Mouse (Mus musculus) heart, adult 2 months (tissue): ENCODE data around the gene Gm20517. TPM values are rescaled to one million over a fixed set of nuclear protein-coding genes. Genes with fewer than 3 reads are reported as not detected.

Source experiments
- DNase-seq, 2 experiments: peaks; one replicate each; pipeline ENCODE4 v3.0.0; 2021
- H3K27ac ChIP-seq: fragments of 200-600 bp; 2 replicates; pipeline ENCODE4 v1.8.1; 2022
- H3K27me3 ChIP-seq: fragments of 200-500 bp; 2 replicates; pipeline ENCODE4 v1.6.1; 2012; ENCODE audit warnings: mild to moderate bottlenecking, low read length, inconsistent platforms, mixed read lengths; ENCODE audit not compliant: control insufficient read depth, insufficient read depth
- H3K36me3 ChIP-seq: fragments of 200-500 bp; 2 replicates; pipeline ENCODE4 v1.6.1; 2012; ENCODE audit warnings: low read length, inconsistent platforms; ENCODE audit not compliant: control insufficient read depth, insufficient read depth
- H3K4me1 ChIP-seq: fragments of 200-500 bp; 2 replicates; pipeline ENCODE4 v1.6.1; 2011; ENCODE audit warnings: low read length; ENCODE audit not compliant: control insufficient read depth, insufficient read depth
- H3K4me3 ChIP-seq: fragments of 200-600 bp; 2 replicates; pipeline ENCODE4 v1.8.1; 2022
- H3K79me2 ChIP-seq: fragments of 200-500 bp; replicated peaks from 2 replicates; pipeline ENCODE4 v1.6.1; 2012; ENCODE audit warnings: mild to moderate bottlenecking, inconsistent platforms, low read length, moderate library complexity, mixed read lengths; ENCODE audit not compliant: control insufficient read depth, insufficient read depth
- H3K9ac ChIP-seq: fragments of 200-500 bp; 2 replicates; pipeline ENCODE4 v1.6.1; 2012; ENCODE audit warnings: low read depth, mild to moderate bottlenecking, control low read depth, inconsistent platforms, low read length, mixed read lengths
- CTCF ChIP-seq: fragments of 200-600 bp; IDR thresholded peaks from 2 replicates; pipeline ENCODE4 v1.8.1; 2022; ENCODE audit warnings: antibody characterized with exemption, mild to moderate bottlenecking, moderate library complexity
- EP300 ChIP-seq: fragments of 200-500 bp; IDR thresholded peaks from 2 replicates; pipeline ENCODE4 v1.6.1; 2011; ENCODE audit warnings: low read depth, low read length, control low read depth; ENCODE audit not compliant: insufficient read depth
- POLR2A ChIP-seq: fragments of 200-500 bp; IDR thresholded peaks from 2 replicates; pipeline ENCODE4 v1.6.1; 2011; ENCODE audit warnings: mild to moderate bottlenecking, low read depth, low read length, control low read depth; ENCODE audit not compliant: insufficient read depth
- WGBS: fragments of 180-500 bp; shearing (Covaris S2); methylation state at CpG from one replicate; pipeline ENCODE4 v1.1.7; 2018; 5-methylcytosine and 5-hydroxymethylcytosine counted together
- intact Hi-C: fragments of 180-260 bp; cut with DNase I; formaldehyde crosslinking; loops from one replicate; pipeline ENCODE4 v1.15.1; 2025
- polyA plus RNA-seq: library from polyadenylated mRNA; depleted of rRNA; stranded (reverse); fragments of >200 nt; gene quantifications from 2 replicates; pipeline ENCODE4 v1.2.3, GENCODE M21; 2012
- total RNA-seq, 2 experiments: library from RNA; stranded (reverse); gene quantifications; 2 replicates each; pipeline ENCODE4 v1.2.3; 2021

Gm20517 gene
- total and polyA plus RNA-seq, 3 experiments: 0.27 to 2.8 (median 2.8) TPM

- no peak overlapping the region for H3K27ac ChIP-seq
- peaks cover 8% of the 10 kb centered on the region for H3K4me1 ChIP-seq
- 77% methylated on average over 10 of the region's 10 CpGs for WGBS
- intact Hi-C loops: no loop called here
- no peaks in the 10 kb centered on the region for H3K79me2 ChIP-seq
- no peak for DNase-seq
- H3K4me3 ChIP-seq: no peak overlapping the region
- H3K36me3 ChIP-seq: no peaks in the 10 kb centered on the region
- TF ChIP-seq EP300: no peak
- TF ChIP-seq CTCF: no peak
- TF ChIP-seq POLR2A: no peak
- H3K27me3 ChIP-seq: no peaks in the 10 kb centered on the region
- no peak overlapping the region for H3K9ac ChIP-seq
These were observed 42.4 kb upstream of the Gm20517 start for GRCm38 (mm10) chr17:47568951-47569527.

GRCm38 (mm10) chr17:47571621-47572020, 39.8 kb upstream of the Gm20517 start:
- TF ChIP-seq EP300 (no peak), POLR2A (no peak), CTCF (no peak)
- H3K4me1 ChIP-seq: peaks cover 7% of the 10 kb centered on the region
- no peak overlapping the region for H3K4me3 ChIP-seq
- H3K27ac ChIP-seq: no peak overlapping the region
- no peak for DNase-seq
- no peaks in the 10 kb centered on the region for H3K36me3 ChIP-seq
- intact Hi-C loops: no loop called here
- H3K27me3 ChIP-seq: no peaks in the 10 kb centered on the region
- H3K9ac ChIP-seq: no peak overlapping the region
- no peaks in the 10 kb centered on the region for H3K79me2 ChIP-seq
- WGBS: 69% methylated on average over 7 of the region's 7 CpGs

GRCm38 (mm10) chr17:47572436-47572835, 39.0 kb upstream of the Gm20517 start:
- no peak overlapping the region for H3K4me3 ChIP-seq
- TF ChIP-seq POLR2A: no peak
- TF ChIP-seq EP300: no peak
- TF ChIP-seq CTCF: no peak
- H3K79me2 ChIP-seq: no peaks in the 10 kb centered on the region
- H3K36me3 ChIP-seq: no peaks in the 10 kb centered on the region
- no peak overlapping the region for H3K9ac ChIP-seq
- H3K27me3 ChIP-seq: no peaks in the 10 kb centered on the region
- H3K27ac ChIP-seq: no peak overlapping the region
- DNase-seq: no peak
- H3K4me1 ChIP-seq: peaks cover 2% of the 10 kb centered on the region; the same call in 1 of the 2 replicates
- intact Hi-C loops: no loop called here

DNA sequence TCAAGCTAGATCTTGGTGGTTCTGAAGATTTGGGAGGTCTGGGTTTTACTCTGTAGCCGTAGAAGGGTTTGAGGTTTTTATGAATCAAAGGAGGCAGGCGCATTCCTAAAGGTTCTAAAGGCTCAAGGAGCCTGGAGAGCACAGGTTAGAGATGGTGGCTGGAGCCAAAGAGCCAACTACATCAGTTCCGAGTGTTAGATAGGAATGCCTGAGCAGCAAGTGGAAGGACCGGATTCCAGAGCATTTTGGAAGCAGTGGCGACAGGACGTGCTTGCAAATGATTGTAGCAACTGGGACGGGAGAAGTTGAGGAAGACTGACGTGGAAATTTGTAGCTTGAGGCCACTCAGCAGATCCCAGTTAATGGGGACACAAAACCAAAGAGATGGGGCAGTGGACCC, 37.4 kb upstream of the Gm20517 start:
- intact Hi-C loops: no loop called here
- no peaks in the 10 kb centered on the region for H3K79me2 ChIP-seq
- WGBS: 67% methylated on average over 8 of the region's 8 CpGs
- H3K27me3 ChIP-seq: no peaks in the 10 kb centered on the region
- no peak overlapping the region for H3K27ac ChIP-seq
- H3K36me3 ChIP-seq: no peaks in the 10 kb centered on the region
- H3K4me3 ChIP-seq: no peak overlapping the region
- H3K4me1 ChIP-seq: no peaks in the 10 kb centered on the region
- TF ChIP-seq CTCF: no peak
- DNase-seq: no peak
- H3K9ac ChIP-seq: no peak overlapping the region

- DNase-seq: peak in 1 of 2 experiments; percentile 20
- no peaks in the 10 kb centered on the region for H3K36me3 ChIP-seq
- WGBS: 56% methylated on average over 11 of the region's 11 CpGs
- no peak overlapping the region for H3K27ac ChIP-seq
- TF ChIP-seq CTCF (no peak), POLR2A (no peak)
- no peak overlapping the region for H3K4me3 ChIP-seq
- no peak overlapping the region for H3K9ac ChIP-seq
- intact Hi-C loops: no loop called here
- H3K27me3 ChIP-seq: no peaks in the 10 kb centered on the region
- H3K79me2 ChIP-seq: no peaks in the 10 kb centered on the region
- H3K4me1 ChIP-seq: no peaks in the 10 kb centered on the region
These were observed 36.6 kb upstream of the Gm20517 start for GRCm38 (mm10) chr17:47574830-47575229.

DNA sequence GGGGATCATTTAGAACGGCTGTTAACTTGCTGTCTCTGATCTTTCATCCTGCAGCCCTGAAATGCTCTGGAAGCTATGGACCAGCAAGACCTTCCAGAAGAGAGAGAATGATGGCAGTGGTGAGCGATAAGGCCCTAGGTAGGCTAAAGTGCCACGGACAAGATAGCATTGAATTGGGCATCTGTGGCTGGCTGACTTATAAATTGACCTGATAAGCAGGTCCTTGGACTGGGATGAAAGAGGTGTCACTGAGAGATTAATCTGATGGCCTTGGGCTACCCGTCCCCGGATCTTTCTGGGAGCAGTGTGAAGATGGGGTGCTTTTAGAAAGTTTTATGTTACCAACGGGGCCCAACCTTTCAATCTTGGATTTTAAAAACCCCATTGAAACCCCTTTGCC, 32.7 kb upstream of the Gm20517 start:
- 87% methylated on average over 6 of the region's 6 CpGs for WGBS
- H3K27ac ChIP-seq: no peak overlapping the region
- H3K79me2 ChIP-seq: no peaks in the 10 kb centered on the region
- H3K27me3 ChIP-seq: no peaks in the 10 kb centered on the region
- DNase-seq: no peak
- no peaks in the 10 kb centered on the region for H3K4me1 ChIP-seq
- TF ChIP-seq POLR2A (no peak), EP300 (no peak), CTCF (no peak)
- H3K36me3 ChIP-seq: no peaks in the 10 kb centered on the region
- no peak overlapping the region for H3K9ac ChIP-seq
- intact Hi-C loops: no loop called here
- no peak overlapping the region for H3K4me3 ChIP-seq

DNA sequence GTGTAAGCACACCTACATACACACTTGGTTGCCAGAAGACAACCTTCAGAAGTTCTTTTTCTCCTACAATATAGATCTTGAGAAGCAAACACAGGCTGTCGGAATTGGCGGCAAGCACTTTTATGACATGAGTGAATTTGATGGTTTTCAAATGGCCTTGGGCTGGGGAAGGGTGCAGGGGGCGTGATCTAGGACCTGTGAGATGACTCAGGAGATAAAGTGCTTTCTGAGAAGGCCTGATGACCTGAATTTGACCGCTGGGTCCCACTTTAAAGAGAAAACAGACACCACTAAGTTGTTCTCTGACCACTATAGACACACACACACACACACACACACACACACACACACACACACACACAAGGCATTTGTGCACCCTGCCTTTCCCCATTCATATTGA, 30.4 kb upstream of the Gm20517 start:
- no peak for TF ChIP-seq POLR2A
- TF ChIP-seq CTCF: no peak
- no peak for TF ChIP-seq EP300
- intact Hi-C loops: no loop called here
- 93% methylated on average over 4 of the region's 4 CpGs for WGBS

More for the DNA sequence above, 30.4 kb upstream of the Gm20517 start:
- Histone ChIP-seq H3K79me2 (no peaks in the 10 kb centered on the region), H3K4me3 (no peak overlapping the region), H3K27ac (no peak overlapping the region), H3K9ac (no peak overlapping the region), H3K4me1 (no peaks in the 10 kb centered on the region), H3K27me3 (no peaks in the 10 kb centered on the region), H3K36me3 (no peaks in the 10 kb centered on the region)
- DNase-seq: no peak
